Mouse (Mus musculus) brain, adult 2 months (tissue): ENCODE results near the gene Ifi211.
"Not testable (repeated sequence)": the region's sequence is repeated elsewhere in the genome, so short reads cannot be mapped to it uniquely, and the experiment has no call there.

Source experiments
- DNase-seq: peaks from one replicate; pipeline ENCODE4 v3.0.0; 2011; ENCODE audit warnings: low read depth, low spot score

Gene Ifi211

GRCm38 (mm10) chr1:173879225-173879987 is 33.4 kb downstream of the Ifi211 start:
- DNase-seq = not testable (repeated sequence)

DNA sequence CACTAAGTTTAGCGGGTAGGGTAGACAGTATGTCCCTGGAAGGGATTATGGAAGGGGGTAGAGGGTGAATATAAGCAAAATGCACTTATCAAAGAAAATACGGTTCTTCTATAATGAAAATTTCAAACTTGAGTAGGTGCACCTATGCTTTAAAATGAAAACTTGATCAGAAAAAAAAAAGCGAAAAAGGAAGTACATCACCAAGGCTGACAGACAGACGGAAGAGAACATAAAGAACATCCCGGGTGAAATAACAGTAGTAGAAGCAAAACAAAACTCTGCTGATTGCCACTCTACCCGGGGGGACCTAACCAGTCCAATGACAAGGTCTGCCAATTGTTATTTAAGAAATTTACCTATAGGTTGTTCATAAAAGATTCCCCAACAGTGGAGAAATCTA is 34.6 kb downstream of the Ifi211 start:
- not testable (repeated sequence) for DNase-seq

- DNase-seq = not testable (repeated sequence)
Measured at GRCm38 (mm10) chr1:173877125-173877524, 35.7 kb downstream of the Ifi211 start.

DNA sequence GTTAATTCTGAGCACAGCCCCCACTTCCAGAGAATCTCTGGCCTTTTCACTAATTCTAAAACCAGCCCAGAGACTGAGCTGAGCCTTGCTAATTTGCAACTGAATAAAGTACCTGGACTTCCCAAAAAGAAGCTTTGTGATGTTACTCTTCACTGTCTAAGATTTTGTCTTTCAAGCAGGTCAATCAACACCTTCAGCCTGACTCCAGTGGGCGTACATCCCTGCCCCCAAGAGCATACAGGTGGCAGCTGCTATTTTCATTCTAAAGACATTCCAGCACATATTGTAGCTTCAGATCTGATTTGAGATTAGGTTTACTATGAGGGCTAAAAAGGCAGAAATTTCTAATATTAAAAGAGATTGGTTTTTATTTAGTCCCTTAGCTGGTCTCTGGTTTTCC is 44.3 kb downstream of the Ifi211 start:
- not testable (repeated sequence) for DNase-seq

GRCm38 (mm10) chr1:173866504-173866903 is 46.3 kb downstream of the Ifi211 start:
- DNase-seq = no peak

DNA sequence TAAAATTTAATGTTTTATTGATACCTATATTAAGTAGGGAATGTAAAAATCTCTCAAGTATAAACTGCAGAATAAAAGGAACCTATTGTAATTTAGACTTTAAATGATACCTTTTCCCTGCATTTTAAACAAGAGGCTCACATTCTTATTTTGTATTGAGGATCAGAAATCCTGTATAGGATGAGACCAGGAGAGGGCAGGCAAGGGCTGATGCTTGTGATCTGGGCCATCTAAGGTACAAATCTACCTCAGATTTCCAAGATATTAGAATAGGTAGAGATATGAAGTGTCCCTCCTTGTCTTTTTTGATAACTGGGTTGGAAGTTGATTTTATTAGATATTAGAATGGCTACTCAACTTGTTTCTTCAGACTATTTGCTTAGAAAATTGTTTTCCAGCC is 59.1 kb downstream of the Ifi211 start:
- DNase-seq = peak; percentile 7

- DNase-seq = not testable (repeated sequence)
Measured at GRCm38 (mm10) chr1:173852853-173853252, 60.0 kb downstream of the Ifi211 start.
